Mouse (Mus musculus): ENCODE data around the gene Rab1b.

DNA sequence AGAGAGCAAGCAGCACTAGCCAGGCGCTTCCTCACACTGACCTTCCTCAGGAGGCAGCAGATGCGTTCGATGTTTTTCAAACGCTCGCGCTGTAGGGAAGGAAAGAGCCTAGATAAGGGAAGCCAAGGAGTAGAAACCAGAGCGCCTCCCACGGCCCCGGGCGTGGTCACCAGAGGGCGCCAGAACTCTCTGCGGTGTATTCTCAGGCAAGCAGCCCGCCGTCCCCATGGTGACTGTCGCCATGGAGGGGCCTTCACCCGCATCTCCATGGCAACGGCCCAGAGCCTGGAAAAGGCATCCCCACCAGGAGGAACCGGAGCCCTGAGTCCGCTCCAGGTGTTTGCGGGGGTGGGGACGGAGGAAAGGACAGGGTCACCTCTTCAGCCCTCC lies 12.6 kb downstream of the Rab1b start:
- TF ChIP-seq CTCF (IDR thresholded peaks at IDR 0.05; ENCODE audit: borderline replicate concordance, control insufficient read depth, extremely low read depth, insufficient read depth, low read length, poor library complexity) (peak; percentile 92), POLR2A (IDR thresholded peaks at IDR 0.05; ENCODE audit: control insufficient read depth, extremely low read depth, insufficient read depth, low read length, poor library complexity) (no peak)
